Comparison of ENCODE assay signal across 21 mouse cellular contexts in the genomic region with DNA sequence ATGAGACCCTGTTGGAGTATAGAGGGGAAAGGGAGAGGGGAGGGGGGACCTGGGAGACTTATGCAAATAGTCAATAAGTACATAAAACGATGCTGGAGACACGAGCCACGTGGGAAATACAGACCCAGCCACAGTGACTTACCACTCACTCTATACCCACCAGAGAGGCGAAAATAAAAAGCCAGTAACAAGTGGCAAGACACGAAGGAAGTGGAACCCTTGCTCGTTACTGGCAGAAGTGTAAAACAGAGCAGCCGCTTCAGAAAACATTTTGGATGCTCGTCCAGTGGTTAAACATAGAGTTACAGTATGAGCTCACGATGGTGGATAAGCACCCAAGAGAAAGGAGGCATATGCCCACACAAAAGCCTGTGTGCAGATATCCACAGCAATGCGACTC. TPM values are rescaled to one million over a fixed set of nuclear protein-coding genes. Genes with fewer than 3 reads are reported as not detected.
A peak's percentile ranks its signal among the peaks of the same experiment; 100 is the strongest.
DNase-seq lines count a peak whose midpoint lies in the region; ATAC-seq lines count a peak whose summit lies in the region.
"Had no signal": no experiment of that assay in that cellular context is flagged by ENCODE, and none has a peak within 500 bp of the region (broad histone marks: within the 10 kb centered on the region; RNA-seq: fewer than 3 reads in every experiment).

No protein-coding gene starts in this region.

- ATAC-seq in frontal cortex, adult (ENCODE audit: low TSS enrichment), result peak; percentile 83
- ATAC-seq in midbrain, embryonic 11.5 days (ENCODE audit: low FRiP score), result no peak
- no peak for ATAC-seq in midbrain, embryonic 14.5 days (ENCODE audit: low FRiP score, low TSS enrichment)
- ATAC-seq: activated CD4-positive, CD25-positive, alpha-beta regulatory T cell, adult 4 months; CD4-positive, CD25-positive, alpha-beta regulatory T cell, adult 4 months; Patski had no signal

- H3K9ac ChIP-seq in midbrain, embryonic 11.5 days (ENCODE audit: low read length), result no peak overlapping the region
- H3K9ac ChIP-seq in midbrain, embryonic 14.5 days (replicated peaks; ENCODE audit: low read length), result no peak overlapping the region

- H3K4me3 ChIP-seq in midbrain, embryonic 11.5 days (ENCODE audit: low read depth, low read length), result no peak overlapping the region
- no peak overlapping the region for H3K4me3 ChIP-seq in midbrain, embryonic 14.5 days (replicated peaks; ENCODE audit: low read depth, low read length)

- intact Hi-C loops in heart, postnatal 14 days (cut with DNase I), result no loop called here

- 80% methylated on average over 10 of the region's 10 CpGs for WGBS in midbrain, embryonic 11.5 days
- WGBS in midbrain, embryonic 14.5 days, result 75% methylated on average over 10 of the region's 10 CpGs

- H3K9me3 ChIP-seq in midbrain, embryonic 11.5 days (ENCODE audit: control insufficient read depth, low read length), result no peaks in the 10 kb centered on the region
- no peaks in the 10 kb centered on the region for H3K9me3 ChIP-seq in midbrain, embryonic 14.5 days (ENCODE audit: control insufficient read depth, low read length)

- no peak overlapping the region for H3K4me2 ChIP-seq in midbrain, embryonic 11.5 days
- no peak overlapping the region for H3K4me2 ChIP-seq in midbrain, embryonic 14.5 days (ENCODE audit: low read length)

- no peak for DNase-seq in frontal cortex, postnatal 36 days (ENCODE audit: low spot score in 2 of 2)
- peak; percentile 61 for DNase-seq in heart, adult 11 months
- no peak for DNase-seq in heart, postnatal 14 days
- peak; percentile 80 for DNase-seq in midbrain, embryonic 11.5 days (ENCODE audit: low spot score, missing footprints)
- no peak for DNase-seq in midbrain, embryonic 14.5 days
- DNase-seq: adrenal gland, adult 2 months; adrenal gland, adult 8-10 months; adrenal gland, postnatal 10 days; adrenal gland, postnatal 14 days; adrenal gland, postnatal 25 days; adrenal gland, postnatal 36 days; B cell, adult 2 months; cerebellum, adult 11 months; cerebellum, adult 11-12 months; cerebellum, adult 18-20 months had no signal

- no peaks in the 10 kb centered on the region for H3K27me3 ChIP-seq in midbrain, embryonic 11.5 days (ENCODE audit: control insufficient read depth, insufficient read depth, low read length)
- no peaks in the 10 kb centered on the region for H3K27me3 ChIP-seq in midbrain, embryonic 14.5 days (ENCODE audit: control insufficient read depth, insufficient read depth, low read length)
- H3K27me3 ChIP-seq: CH12.LX, Patski had no signal

- no peaks in the 10 kb centered on the region for H3K4me1 ChIP-seq in midbrain, embryonic 11.5 days (ENCODE audit: control insufficient read depth, insufficient read depth, low read length)
- H3K4me1 ChIP-seq in midbrain, embryonic 14.5 days (ENCODE audit: control insufficient read depth, insufficient read depth, low read length), result no peaks in the 10 kb centered on the region

- H3K27ac ChIP-seq in midbrain, embryonic 11.5 days (ENCODE audit: low read depth, low read length), result no peak overlapping the region
- H3K27ac ChIP-seq in midbrain, embryonic 14.5 days (replicated peaks; ENCODE audit: low read depth, low read length), result no peak overlapping the region

- H3K36me3 ChIP-seq in midbrain, embryonic 11.5 days (ENCODE audit: control insufficient read depth, insufficient read depth, low read length), result no peaks in the 10 kb centered on the region
- H3K36me3 ChIP-seq in midbrain, embryonic 14.5 days (ENCODE audit: control insufficient read depth, insufficient read depth, low read length), result no peaks in the 10 kb centered on the region
- H3K36me3 ChIP-seq: G1E had no signal

RNA-seq across cellular contexts. Expression of a gene that starts 9.0 kb away (rescaled TPM):
- total RNA-seq in heart, postnatal 14 days (2021), result 10 to 100 TPM; 59.0 to 60.3 TPM
- polyA plus RNA-seq in midbrain, embryonic 11.5 days (2014; fragmentation: Nextera tagmentation; extraction: Ambion mirVana), result 32.5 and 36.2 TPM in 2 replicates
- polyA plus RNA-seq in midbrain, embryonic 14.5 days (2014; fragmentation: Nextera tagmentation; extraction: Ambion mirVana), result 56.5 and 59.8 TPM in 2 replicates
- polyA plus RNA-seq: G1E had no signal

Comparison
In these comparisons a context has a peak if more than half of its experiments do, and no peak if none do; other contexts are left out.
1. DNase-seq: peak in heart, adult 11 months (single experiment) and midbrain, embryonic 11.5 days (single experiment); none in frontal cortex, postnatal 36 days (0 of 2), heart, postnatal 14 days (0 of 2) and midbrain, embryonic 14.5 days (single experiment).